ENCODE assay signal across 8 mouse cellular contexts in genomic region chr16:28752638-28753118, GRCm38 (mm10). TPM values are rescaled to one million over a fixed set of nuclear protein-coding genes. Genes with fewer than 3 reads are reported as not detected.
DNase-seq lines count a peak whose midpoint lies in the region; ATAC-seq lines count a peak whose summit lies in the region.

Gene Fgf12 (minus strand): TSS chr16:28753068.

- peak within 1 kb of the TSS; percentile 29 for H3K4me3 ChIP-seq in kidney, embryonic 14.5 days (ENCODE audit: low read length)
- peak within 1 kb of the TSS; percentile 46 for H3K4me3 ChIP-seq in heart, embryonic 11.5 days (ENCODE audit: low read depth, low read length)
- peak within 1 kb of the TSS; percentile 55 for H3K4me3 ChIP-seq in midbrain, embryonic 16.5 days (ENCODE audit: low read depth, low read length)

- H3K27me3 ChIP-seq in kidney, embryonic 14.5 days (ENCODE audit: control insufficient read depth, insufficient read depth, low read length): 0 out of 2 replicates have a peak, but pooled peaks cover 3% of the 10 kb centered on the region
- H3K27me3 ChIP-seq in heart, embryonic 11.5 days (ENCODE audit: control insufficient read depth, insufficient read depth, low read length): no peaks in the 10 kb centered on the region
- H3K27me3 ChIP-seq in midbrain, embryonic 16.5 days (ENCODE audit: control insufficient read depth, insufficient read depth, low read depth, low read length): no peaks in the 10 kb centered on the region

- peak within 1 kb of the TSS; percentile 23; the same call in 1 of the 2 replicates for H3K9ac ChIP-seq in kidney, embryonic 14.5 days (ENCODE audit: low read depth, low read length)
- H3K9ac ChIP-seq in heart, embryonic 11.5 days (ENCODE audit: low read depth, low read length): peak within 1 kb of the TSS; percentile 56
- H3K9ac ChIP-seq in midbrain, embryonic 16.5 days (ENCODE audit: low read depth, low read length): peak within 1 kb of the TSS; percentile 71

- DNase-seq in kidney, adult 18-20 months: no peak
- DNase-seq in cerebellum, adult 9-11 months: peak; percentile 77
- peak in 1 of 2 experiments; percentile 34 for DNase-seq in layer of hippocampus, postnatal 14 days (ENCODE audit: low spot score in 2 of 2)
- DNase-seq in adrenal gland, postnatal 14 days: no peak
- DNase-seq in kidney, adult 11 months: no peak

- WGBS in kidney, embryonic 14.5 days: under 1% methylated on average over 16 of the region's 16 CpGs
- 1% methylated on average over 16 of the region's 16 CpGs for WGBS in heart, embryonic 11.5 days (ENCODE audit: insufficient replicate concordance)
- WGBS in midbrain, embryonic 16.5 days: 0% methylated on average over 16 of the region's 16 CpGs

- 0 out of 2 replicates have a peak, but pooled peaks cover 4% of the 10 kb centered on the region for H3K4me1 ChIP-seq in kidney, embryonic 14.5 days (ENCODE audit: control insufficient read depth, insufficient read depth, low read length)
- peaks cover 4% of the 10 kb centered on the region; the same call in 1 of the 2 replicates for H3K4me1 ChIP-seq in heart, embryonic 11.5 days (ENCODE audit: control insufficient read depth, insufficient read depth, low read length)
- peaks cover 7% of the 10 kb centered on the region for H3K4me1 ChIP-seq in midbrain, embryonic 16.5 days (ENCODE audit: control insufficient read depth, insufficient read depth, low read length)

- peak; percentile 63; the same call in 1 of the 2 replicates for ATAC-seq in kidney, embryonic 14.5 days (ENCODE audit: low FRiP score, low TSS enrichment)
- ATAC-seq in heart, embryonic 11.5 days (replicated peaks; ENCODE audit: insufficient number of reproducible peaks, low FRiP score, low TSS enrichment): no peak
- peak; percentile 83 for ATAC-seq in midbrain, embryonic 16.5 days

- H3K27ac ChIP-seq in kidney, embryonic 14.5 days (ENCODE audit: low read depth, low read length): no peak within 1 kb of the TSS
- H3K27ac ChIP-seq in heart, embryonic 11.5 days (ENCODE audit: low read depth, low read length): no peak within 1 kb of the TSS
- peak within 1 kb of the TSS; percentile 86 for H3K27ac ChIP-seq in midbrain, embryonic 16.5 days (ENCODE audit: low read length)

- H3K9me3 ChIP-seq in kidney, embryonic 14.5 days (ENCODE audit: control insufficient read depth, low read length): no peaks in the 10 kb centered on the region
- no peaks in the 10 kb centered on the region for H3K9me3 ChIP-seq in heart, embryonic 11.5 days (replicated peaks; ENCODE audit: control insufficient read depth, low read length)
- no peaks in the 10 kb centered on the region for H3K9me3 ChIP-seq in midbrain, embryonic 16.5 days (replicated peaks; ENCODE audit: control insufficient read depth, low read length, poor library complexity, severe bottlenecking)

- peak within 1 kb of the TSS; percentile 61 for H3K4me2 ChIP-seq in kidney, embryonic 14.5 days (replicated peaks; ENCODE audit: low read depth, low read length)
- peak within 1 kb of the TSS; percentile 79 for H3K4me2 ChIP-seq in heart, embryonic 11.5 days
- peak within 1 kb of the TSS; percentile 73 for H3K4me2 ChIP-seq in midbrain, embryonic 16.5 days (ENCODE audit: low read length)

- no peaks in the 10 kb centered on the region for H3K36me3 ChIP-seq in kidney, embryonic 14.5 days (ENCODE audit: control insufficient read depth, insufficient read depth, low read length)
- no peaks in the 10 kb centered on the region for H3K36me3 ChIP-seq in heart, embryonic 11.5 days (ENCODE audit: control insufficient read depth, insufficient read depth, low read length)
- no peaks in the 10 kb centered on the region for H3K36me3 ChIP-seq in midbrain, embryonic 16.5 days (ENCODE audit: control insufficient read depth, insufficient read depth, low read length)

RNA-seq across cellular contexts. Expression of gene Fgf12, which starts in this region (rescaled TPM):
- polyA plus RNA-seq in kidney, embryonic 14.5 days (2014; fragmentation: Nextera tagmentation; extraction: Ambion mirVana): 4.0 and 4.4 TPM in 2 replicates
- polyA plus RNA-seq in heart, embryonic 11.5 days (2014; fragmentation: Nextera tagmentation; extraction: Ambion mirVana): 6.7 and 7.8 TPM in 2 replicates
- total RNA-seq in layer of hippocampus, postnatal 14 days (2021): 100 to 1,000 TPM; 141 to 148 TPM
- 41.0 and 47.5 TPM in 2 replicates for polyA plus RNA-seq in midbrain, embryonic 16.5 days (2015; fragmentation: Nextera tagmentation; extraction: Ambion mirVana)
- 2.7 and 4.3 TPM in 2 replicates for total RNA-seq in adrenal gland, postnatal 14 days (2021)

Comparison
In these comparisons a context has a peak if more than half of its experiments do, and no peak if none do; other contexts are left out.
1. RNA of gene Fgf12 (total RNA-seq): 141 to 148 TPM in layer of hippocampus, postnatal 14 days; 2.7 to 4.3 TPM in adrenal gland, postnatal 14 days; every median in the first group is over 10 times any median in the second.
2. Peak in every context shown above with its lines, with median percentiles within 50 percentile points of each other: H3K4me2 ChIP-seq, H3K4me3 ChIP-seq and H3K9ac ChIP-seq.